Mouse (Mus musculus): ENCODE measurements around the gene Farp2. TPM values are rescaled to one million over a fixed set of nuclear protein-coding genes. Genes with fewer than 3 reads are reported as not detected.

Farp2 gene
- polyA plus RNA-seq, 1 experiment, result 10.4 TPM

DNA sequence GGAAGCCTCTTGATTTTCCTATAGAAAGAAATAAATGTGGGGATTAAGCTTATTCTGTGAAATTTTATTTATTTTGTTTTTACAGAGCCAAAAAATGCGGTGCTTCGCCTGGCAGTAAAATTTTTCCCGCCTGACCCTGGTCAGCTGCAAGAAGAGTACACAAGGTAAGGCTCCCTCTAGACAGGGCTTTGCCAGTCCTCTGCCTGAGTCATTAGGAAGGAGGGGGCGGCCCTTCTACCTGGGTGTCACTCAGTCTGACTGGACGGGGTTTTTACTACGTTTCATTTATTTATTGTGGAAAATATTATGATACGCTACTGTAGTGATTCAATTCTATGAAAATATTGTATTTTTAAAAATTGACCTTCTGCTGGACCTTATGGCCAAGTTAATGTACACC lies 51.3 kb downstream of the Farp2 start:
- DNase-seq, result no peak
- Histone ChIP-seq H3K27ac (ENCODE audit: insufficient read depth, low read depth, low read length) (no peak overlapping the region), H3K4me3 (ENCODE audit: insufficient read depth, low read depth, low read length) (no peak overlapping the region), H3K36me3 (ENCODE audit: control insufficient read depth, insufficient read depth, low read length) (no peaks in the 10 kb centered on the region; the same call in 1 of the 2 replicates), H3K27me3 (replicated peaks; ENCODE audit: control insufficient read depth, insufficient read depth, low read length) (no peaks in the 10 kb centered on the region), H3K4me1 (ENCODE audit: control insufficient read depth, insufficient read depth, low read length) (no peaks in the 10 kb centered on the region)
- WGBS, result 83% methylated on average over 7 of the region's 7 CpGs
- TF ChIP-seq CTCF (conservative IDR thresholded peaks at IDR 0.05; ENCODE audit: insufficient read depth, insufficient read length, low read depth, low read length), result no peak
- no peak for TF ChIP-seq POLR2A (IDR thresholded peaks at IDR 0.05; ENCODE audit: low read depth, low read length)

DNA sequence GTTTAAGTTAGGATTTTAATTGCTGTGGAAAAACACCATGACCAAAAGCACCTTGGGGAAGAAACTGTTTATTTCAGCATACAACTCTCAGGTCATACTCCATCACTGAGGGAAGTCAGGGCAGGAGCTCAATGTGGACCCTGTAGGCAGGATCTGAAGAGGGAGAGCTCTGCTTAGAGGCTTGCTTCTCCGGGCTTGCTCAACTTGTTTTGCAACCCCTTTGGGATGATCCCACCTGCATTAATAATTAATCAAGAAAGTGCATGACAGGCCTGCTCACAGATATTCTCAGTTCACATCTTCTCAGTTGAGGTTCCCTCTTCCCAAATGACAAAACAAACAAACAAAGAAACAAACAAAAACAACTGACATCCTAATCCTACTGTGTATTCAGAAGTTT lies 51.8 kb downstream of the Farp2 start:
- WGBS, result 26% methylated on average over 1 of the region's 1 CpGs
- H3K27me3 ChIP-seq (replicated peaks; ENCODE audit: control insufficient read depth, insufficient read depth, low read length), result no peaks in the 10 kb centered on the region
- TF ChIP-seq POLR2A (IDR thresholded peaks at IDR 0.05; ENCODE audit: low read depth, low read length), result no peak
- no peak for TF ChIP-seq CTCF (conservative IDR thresholded peaks at IDR 0.05; ENCODE audit: insufficient read depth, insufficient read length, low read depth, low read length)
- H3K4me3 ChIP-seq (ENCODE audit: insufficient read depth, low read depth, low read length), result no peak overlapping the region
- no peak overlapping the region for H3K27ac ChIP-seq (ENCODE audit: insufficient read depth, low read depth, low read length)
- no peaks in the 10 kb centered on the region for H3K4me1 ChIP-seq (ENCODE audit: control insufficient read depth, insufficient read depth, low read length)
- no peaks in the 10 kb centered on the region; the same call in 1 of the 2 replicates for H3K36me3 ChIP-seq (ENCODE audit: control insufficient read depth, insufficient read depth, low read length)
- DNase-seq, result no peak

DNA sequence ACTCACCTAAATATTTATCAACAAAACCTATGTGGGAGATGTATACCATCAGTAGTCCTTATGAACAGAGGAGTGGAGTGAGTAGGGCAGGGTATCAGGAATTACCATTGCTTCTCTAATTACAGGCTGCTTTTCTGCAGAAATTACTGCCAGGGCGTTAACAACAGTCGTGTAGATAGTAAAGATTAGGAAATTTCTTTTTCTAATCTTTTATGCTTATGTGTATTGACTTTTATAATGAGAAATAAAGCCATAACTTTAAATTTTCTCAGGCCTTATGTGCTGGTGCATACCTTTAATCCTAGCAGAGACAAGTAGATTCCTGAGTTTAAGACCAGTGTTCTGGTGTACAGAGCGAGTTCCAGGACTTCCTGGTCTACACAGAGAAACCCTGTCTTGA lies 52.9 kb downstream of the Farp2 start:
- no peak for DNase-seq
- no peak overlapping the region for H3K27ac ChIP-seq (ENCODE audit: insufficient read depth, low read depth, low read length)
- no peak for TF ChIP-seq POLR2A (IDR thresholded peaks at IDR 0.05; ENCODE audit: low read depth, low read length)
- TF ChIP-seq CTCF (conservative IDR thresholded peaks at IDR 0.05; ENCODE audit: insufficient read depth, insufficient read length, low read depth, low read length), result no peak
- no peaks in the 10 kb centered on the region; the same call in 1 of the 2 replicates for H3K36me3 ChIP-seq (ENCODE audit: control insufficient read depth, insufficient read depth, low read length)
- H3K4me3 ChIP-seq (ENCODE audit: insufficient read depth, low read depth, low read length), result no peak overlapping the region
- H3K27me3 ChIP-seq (replicated peaks; ENCODE audit: control insufficient read depth, insufficient read depth, low read length), result no peaks in the 10 kb centered on the region
- 93% methylated on average over 3 of the region's 3 CpGs for WGBS
- H3K4me1 ChIP-seq (ENCODE audit: control insufficient read depth, insufficient read depth, low read length), result no peaks in the 10 kb centered on the region

DNA sequence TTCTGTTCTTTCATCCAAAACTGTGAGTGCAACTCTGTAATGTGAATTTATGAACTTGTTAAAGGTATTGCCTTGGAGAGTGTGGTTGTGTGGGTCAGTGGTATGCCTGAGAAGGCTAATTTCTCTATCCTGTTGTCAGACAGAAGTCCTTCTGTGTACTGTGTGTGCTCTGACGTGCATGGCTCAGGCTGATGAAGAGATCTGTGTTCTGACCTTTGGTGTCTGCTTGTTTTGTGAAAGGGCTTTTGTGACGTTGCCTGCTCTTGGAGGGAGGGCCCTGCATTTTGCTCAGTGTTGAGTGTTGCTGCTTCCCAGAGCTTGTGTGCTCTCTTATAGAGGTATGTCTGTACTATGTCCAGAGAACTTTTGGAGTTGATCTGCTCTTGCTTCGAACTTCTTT lies 55.1 kb downstream of the Farp2 start:
- DNase-seq, result no peak
- H3K4me3 ChIP-seq (ENCODE audit: insufficient read depth, low read depth, low read length), result no peak overlapping the region
- H3K4me1 ChIP-seq (ENCODE audit: control insufficient read depth, insufficient read depth, low read length), result no peaks in the 10 kb centered on the region
- no peak for TF ChIP-seq POLR2A (IDR thresholded peaks at IDR 0.05; ENCODE audit: low read depth, low read length)
- H3K36me3 ChIP-seq (ENCODE audit: control insufficient read depth, insufficient read depth, low read length), result peaks cover 4% of the 10 kb centered on the region
- 75% methylated on average over 3 of the region's 3 CpGs for WGBS
- no peak overlapping the region for H3K27ac ChIP-seq (ENCODE audit: insufficient read depth, low read depth, low read length)
- no peaks in the 10 kb centered on the region for H3K27me3 ChIP-seq (replicated peaks; ENCODE audit: control insufficient read depth, insufficient read depth, low read length)

DNA sequence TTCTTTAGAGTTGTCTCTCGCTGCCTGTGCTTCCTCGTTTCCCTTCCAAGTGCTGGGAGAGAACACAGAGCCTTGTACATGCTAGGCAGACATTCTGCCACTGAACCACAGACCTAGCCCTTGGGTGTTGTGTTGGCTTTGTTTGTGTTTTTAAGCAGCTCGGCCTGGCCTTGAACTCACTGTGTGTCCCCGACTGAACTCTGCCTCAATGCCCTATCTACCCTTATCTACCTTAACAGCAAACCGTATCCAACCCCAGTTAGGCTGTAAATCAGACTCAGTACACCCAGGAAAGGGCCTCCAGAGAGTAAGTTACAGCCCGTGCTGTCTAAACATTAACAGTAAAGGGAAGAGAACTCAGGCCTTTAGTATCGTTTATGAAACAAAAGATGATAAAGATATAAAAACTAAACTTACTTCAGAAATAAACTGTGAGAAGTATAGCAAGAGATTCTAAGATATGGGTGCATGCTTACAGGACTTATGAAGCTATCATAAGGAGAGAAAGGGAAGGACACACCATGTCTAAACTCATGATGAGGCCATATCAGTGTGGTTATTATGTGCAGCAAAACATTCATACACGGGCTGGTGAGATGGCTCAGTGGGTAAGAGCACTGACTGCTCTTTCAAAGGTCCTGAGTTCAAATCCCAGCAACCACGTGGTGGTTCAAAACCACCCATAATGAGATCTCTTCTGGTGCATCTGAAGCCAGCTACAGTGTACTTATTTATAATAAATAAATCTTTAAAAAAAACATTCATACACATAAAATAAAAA lies 56.0 kb downstream of the Farp2 start:
- Histone ChIP-seq H3K4me3 (ENCODE audit: insufficient read depth, low read depth, low read length) (no peak overlapping the region), H3K27ac (ENCODE audit: insufficient read depth, low read depth, low read length) (no peak overlapping the region), H3K4me1 (ENCODE audit: control insufficient read depth, insufficient read depth, low read length) (no peaks in the 10 kb centered on the region), H3K27me3 (replicated peaks; ENCODE audit: control insufficient read depth, insufficient read depth, low read length) (no peaks in the 10 kb centered on the region), H3K36me3 (ENCODE audit: control insufficient read depth, insufficient read depth, low read length) (peaks cover 4% of the 10 kb centered on the region)
- TF ChIP-seq POLR2A (IDR thresholded peaks at IDR 0.05; ENCODE audit: low read depth, low read length) (no peak), CTCF (conservative IDR thresholded peaks at IDR 0.05; ENCODE audit: insufficient read depth, insufficient read length, low read depth, low read length) (no peak)
- WGBS, result 62% methylated on average over 9 of the region's 9 CpGs
- DNase-seq, result no peak

DNA sequence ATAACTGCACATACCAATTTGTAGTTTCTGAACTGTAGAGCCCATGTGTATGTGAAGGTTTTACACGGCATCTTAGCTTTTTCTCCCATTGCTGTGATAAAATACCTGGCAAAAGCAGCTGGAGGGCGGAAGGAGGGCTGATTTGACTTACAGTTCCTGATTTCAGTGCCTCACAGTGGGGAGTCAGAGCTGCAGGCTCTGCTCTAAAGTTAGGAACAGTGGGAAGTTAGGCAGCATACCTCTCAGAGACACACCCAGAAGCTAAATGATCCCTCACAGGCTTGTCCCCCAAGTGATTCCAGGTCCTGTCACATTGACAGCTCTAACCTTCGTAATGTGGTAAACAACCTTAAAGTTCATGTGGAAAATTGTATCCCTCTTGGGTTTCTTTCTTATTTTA lies 65.2 kb downstream of the Farp2 start:
- no peak for TF ChIP-seq CTCF (conservative IDR thresholded peaks at IDR 0.05; ENCODE audit: insufficient read depth, insufficient read length, low read depth, low read length)
- no peaks in the 10 kb centered on the region for H3K4me1 ChIP-seq (ENCODE audit: control insufficient read depth, insufficient read depth, low read length)
- no peaks in the 10 kb centered on the region for H3K36me3 ChIP-seq (ENCODE audit: control insufficient read depth, insufficient read depth, low read length)
- no peak for DNase-seq
- 88% methylated on average over 3 of the region's 3 CpGs for WGBS
- no peak overlapping the region for H3K27ac ChIP-seq (ENCODE audit: insufficient read depth, low read depth, low read length)
- H3K4me3 ChIP-seq (ENCODE audit: insufficient read depth, low read depth, low read length), result no peak overlapping the region
- H3K27me3 ChIP-seq (replicated peaks; ENCODE audit: control insufficient read depth, insufficient read depth, low read length), result no peaks in the 10 kb centered on the region

DNA sequence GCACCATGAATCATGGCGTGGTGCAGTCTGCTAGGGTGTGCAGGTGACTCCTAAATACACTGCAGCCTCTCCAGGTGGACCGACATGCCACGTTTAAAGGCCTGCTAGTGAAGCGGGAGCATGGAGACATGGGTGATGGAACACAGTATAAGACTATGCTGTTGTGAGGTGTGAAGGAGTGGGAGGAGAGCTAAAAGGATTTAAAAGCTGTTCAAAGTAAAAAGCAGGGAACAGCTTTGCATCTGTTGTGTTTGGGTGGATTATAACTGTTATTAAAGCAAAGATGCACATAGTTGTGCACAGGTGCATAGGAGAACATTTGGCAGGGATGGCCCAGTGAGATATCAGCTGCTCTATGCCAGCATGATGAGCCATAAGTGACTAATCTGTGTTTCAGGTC lies 66.0 kb downstream of the Farp2 start:
- no peak for DNase-seq
- no peaks in the 10 kb centered on the region for H3K36me3 ChIP-seq (ENCODE audit: control insufficient read depth, insufficient read depth, low read length)
- no peaks in the 10 kb centered on the region for H3K27me3 ChIP-seq (replicated peaks; ENCODE audit: control insufficient read depth, insufficient read depth, low read length)
- no peak overlapping the region for H3K27ac ChIP-seq (ENCODE audit: insufficient read depth, low read depth, low read length)
- no peaks in the 10 kb centered on the region for H3K4me1 ChIP-seq (ENCODE audit: control insufficient read depth, insufficient read depth, low read length)
- H3K4me3 ChIP-seq (ENCODE audit: insufficient read depth, low read depth, low read length), result no peak overlapping the region
- TF ChIP-seq POLR2A (IDR thresholded peaks at IDR 0.05; ENCODE audit: low read depth, low read length) (no peak), CTCF (conservative IDR thresholded peaks at IDR 0.05; ENCODE audit: insufficient read depth, insufficient read length, low read depth, low read length) (no peak)
- WGBS, result 73% methylated on average over 4 of the region's 4 CpGs

All from kidney, adult 2 months (tissue).